Mouse (Mus musculus): ENCODE measurements at regions not wholly inside any gene's neighbourhood (a gene's known extent, or its start where the extent isn't known, plus 50 kb on each side); places are given as distances from the start of the nearest gene placed in this dataset.

DNA sequence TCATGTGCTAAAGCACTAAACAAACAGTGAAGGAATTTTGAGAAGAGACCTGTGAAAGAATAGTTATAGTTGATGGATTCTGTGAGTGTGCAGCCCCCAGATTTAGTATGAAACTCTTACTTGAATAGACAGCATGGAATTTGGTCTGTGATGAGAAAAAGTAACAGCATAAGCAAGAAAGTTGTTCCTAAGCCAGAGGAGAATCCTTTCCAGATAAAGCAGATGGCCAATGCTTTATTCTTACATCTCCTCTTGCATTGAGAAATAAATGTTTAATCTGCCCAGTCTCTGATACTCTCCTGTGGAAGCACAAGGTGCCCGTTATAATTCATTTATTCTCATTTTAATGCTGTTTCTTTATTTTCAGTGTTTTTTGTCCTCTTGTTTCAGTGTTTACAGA lies 263.5 kb downstream of the Tecrl start:
- Histone ChIP-seq H3K4me3 (replicated peaks; ENCODE audit: low read depth, low read length) (no peak overlapping the region), H3K27ac (no peak overlapping the region), H3K36me3 (ENCODE audit: insufficient read depth, low read length) (no peaks in the 10 kb centered on the region), H3K27me3 (ENCODE audit: insufficient read depth, low read length) (no peaks in the 10 kb centered on the region), H3K4me1 (replicated peaks; ENCODE audit: insufficient read depth, low read length) (no peaks in the 10 kb centered on the region), H3K9me3 (replicated peaks; ENCODE audit: low read length) (no peaks in the 10 kb centered on the region), H3K4me2 (ENCODE audit: low read length) (no peak overlapping the region), H3K9ac (ENCODE audit: low read depth, low read length) (no peak overlapping the region)
- 88% methylated on average over 1 of the region's 1 CpGs for WGBS
- no peak for TF ChIP-seq CTCF (IDR thresholded peaks at IDR 0.05; ENCODE audit: low read depth)
- ATAC-seq (replicated peaks; ENCODE audit: low FRiP score, low read depth) (no peak), DNase-seq (ENCODE audit: low spot score) (no peak)

DNA sequence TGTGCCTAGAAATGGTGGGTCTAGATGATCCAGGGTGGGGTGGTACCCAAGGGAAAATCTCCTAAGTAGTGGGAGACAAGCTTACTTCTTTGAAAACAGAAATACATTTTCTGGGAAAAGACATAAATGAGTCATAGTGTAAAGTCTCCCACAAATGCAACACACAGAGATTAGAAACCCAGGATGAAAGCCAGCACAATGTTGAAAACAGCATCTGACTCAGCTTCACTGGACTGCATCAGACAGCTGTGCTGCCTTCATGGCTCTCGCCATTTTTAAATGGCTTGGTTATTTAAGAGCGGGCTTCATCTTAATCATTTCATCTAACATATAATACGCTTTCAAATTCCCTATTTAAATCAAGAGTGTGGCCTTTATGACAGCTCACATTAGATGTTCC lies 300.2 kb downstream of the Tecrl start:
- no peak overlapping the region for H3K4me2 ChIP-seq (ENCODE audit: low read length)
- no peak overlapping the region for H3K4me3 ChIP-seq (replicated peaks; ENCODE audit: low read depth, low read length)
- no peak for ATAC-seq (replicated peaks; ENCODE audit: low FRiP score, low read depth)
- H3K36me3 ChIP-seq (ENCODE audit: insufficient read depth, low read length), result no peaks in the 10 kb centered on the region
- no peak for DNase-seq (ENCODE audit: low spot score)
- 78% methylated on average over 3 of the region's 3 CpGs for WGBS
- TF ChIP-seq CTCF (IDR thresholded peaks at IDR 0.05; ENCODE audit: low read depth), result no peak
- H3K27me3 ChIP-seq (ENCODE audit: insufficient read depth, low read length), result no peaks in the 10 kb centered on the region
- no peaks in the 10 kb centered on the region for H3K4me1 ChIP-seq (replicated peaks; ENCODE audit: insufficient read depth, low read length)
- no peak overlapping the region for H3K27ac ChIP-seq
- no peak overlapping the region for H3K9ac ChIP-seq (ENCODE audit: low read depth, low read length)
- H3K9me3 ChIP-seq (replicated peaks; ENCODE audit: low read length), result no peaks in the 10 kb centered on the region

- Histone ChIP-seq H3K27me3 (ENCODE audit: insufficient read depth, low read length) (no peaks in the 10 kb centered on the region), H3K4me3 (replicated peaks; ENCODE audit: low read depth, low read length) (no peak overlapping the region), H3K9ac (ENCODE audit: low read depth, low read length) (no peak overlapping the region), H3K36me3 (ENCODE audit: insufficient read depth, low read length) (no peaks in the 10 kb centered on the region), H3K4me2 (ENCODE audit: low read length) (no peak overlapping the region), H3K9me3 (replicated peaks; ENCODE audit: low read length) (no peaks in the 10 kb centered on the region), H3K4me1 (replicated peaks; ENCODE audit: insufficient read depth, low read length) (no peaks in the 10 kb centered on the region), H3K27ac (no peak overlapping the region)
- no peak for TF ChIP-seq CTCF (IDR thresholded peaks at IDR 0.05; ENCODE audit: low read depth)
- DNase-seq (ENCODE audit: low spot score) (no peak), ATAC-seq (replicated peaks; ENCODE audit: low FRiP score, low read depth) (no peak)
- WGBS, result 82% methylated on average over 1 of the region's 1 CpGs
These were observed 307.8 kb downstream of the Tecrl start for GRCm38 (mm10) chr5:83047214-83047613.

DNA sequence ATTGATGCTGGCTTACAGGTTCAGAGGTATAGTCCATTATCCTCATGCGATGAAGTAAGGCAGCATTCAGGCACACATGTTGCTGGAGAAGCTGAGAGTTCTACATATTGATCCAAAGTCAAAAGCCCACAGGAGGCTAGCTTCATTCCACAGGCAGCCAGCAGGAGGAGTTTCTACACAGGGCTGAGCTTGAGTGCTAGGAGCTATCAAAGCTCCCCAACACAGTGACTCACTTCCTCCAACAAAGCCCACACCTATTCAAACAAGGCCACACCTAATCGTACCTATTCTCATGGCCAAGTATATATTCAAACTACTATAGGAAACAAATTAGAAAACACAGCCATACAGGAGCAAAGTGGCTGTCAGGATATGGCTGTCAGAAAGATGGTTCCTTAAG lies 325.3 kb downstream of the Tecrl start:
- H3K27me3 ChIP-seq (ENCODE audit: insufficient read depth, low read length), result no peaks in the 10 kb centered on the region
- no peak overlapping the region for H3K27ac ChIP-seq
- no peaks in the 10 kb centered on the region for H3K36me3 ChIP-seq (ENCODE audit: insufficient read depth, low read length)
- ATAC-seq (replicated peaks; ENCODE audit: low FRiP score, low read depth) (no peak), DNase-seq (ENCODE audit: low spot score) (no peak)
- WGBS, result 80% methylated on average over 2 of the region's 2 CpGs
- H3K4me2 ChIP-seq (ENCODE audit: low read length), result no peak overlapping the region
- TF ChIP-seq CTCF (IDR thresholded peaks at IDR 0.05; ENCODE audit: low read depth), result peak; percentile 7; the same call in 1 of the 2 replicates
- H3K9me3 ChIP-seq (replicated peaks; ENCODE audit: low read length), result no peaks in the 10 kb centered on the region
- no peaks in the 10 kb centered on the region for H3K4me1 ChIP-seq (replicated peaks; ENCODE audit: insufficient read depth, low read length)
- H3K4me3 ChIP-seq (replicated peaks; ENCODE audit: low read depth, low read length), result no peak overlapping the region
- H3K9ac ChIP-seq (ENCODE audit: low read depth, low read length), result no peak overlapping the region

GRCm38 (mm10) chr5:83006038-83006437 lies 349.0 kb downstream of the Tecrl start:
- no peak for ATAC-seq (replicated peaks; ENCODE audit: low FRiP score, low read depth)
- no peak for TF ChIP-seq CTCF (IDR thresholded peaks at IDR 0.05; ENCODE audit: low read depth)
- no peaks in the 10 kb centered on the region for H3K4me1 ChIP-seq (replicated peaks; ENCODE audit: insufficient read depth, low read length)

GRCm38 (mm10) chr5:82989056-82989455 lies 365.9 kb downstream of the Tecrl start:
- WGBS, result 87% methylated on average over 5 of the region's 5 CpGs
- no peaks in the 10 kb centered on the region for H3K4me1 ChIP-seq (replicated peaks; ENCODE audit: insufficient read depth, low read length)

More at GRCm38 (mm10) chr5:83006038-83006437, 349.0 kb downstream of the Tecrl start:
- H3K9me3 ChIP-seq (replicated peaks; ENCODE audit: low read length), result no peaks in the 10 kb centered on the region
- H3K27me3 ChIP-seq (ENCODE audit: insufficient read depth, low read length), result no peaks in the 10 kb centered on the region
- DNase-seq (ENCODE audit: low spot score), result no peak
- H3K4me2 ChIP-seq (ENCODE audit: low read length), result no peak overlapping the region
- H3K36me3 ChIP-seq (ENCODE audit: insufficient read depth, low read length), result no peaks in the 10 kb centered on the region
- H3K27ac ChIP-seq, result no peak overlapping the region
- H3K4me3 ChIP-seq (replicated peaks; ENCODE audit: low read depth, low read length), result no peak overlapping the region
- H3K9ac ChIP-seq (ENCODE audit: low read depth, low read length), result no peak overlapping the region

GRCm38 (mm10) chr5:82969315-82969714 lies 385.7 kb downstream of the Tecrl start:
- TF ChIP-seq CTCF (IDR thresholded peaks at IDR 0.05; ENCODE audit: low read depth), result no peak
- H3K9me3 ChIP-seq (replicated peaks; ENCODE audit: low read length), result no peaks in the 10 kb centered on the region
- 73% methylated on average over 2 of the region's 2 CpGs for WGBS
- H3K27me3 ChIP-seq (ENCODE audit: insufficient read depth, low read length), result no peaks in the 10 kb centered on the region
- H3K27ac ChIP-seq, result no peak overlapping the region
- H3K9ac ChIP-seq (ENCODE audit: low read depth, low read length), result no peak overlapping the region
- H3K36me3 ChIP-seq (ENCODE audit: insufficient read depth, low read length), result no peaks in the 10 kb centered on the region
- H3K4me1 ChIP-seq (replicated peaks; ENCODE audit: insufficient read depth, low read length), result no peaks in the 10 kb centered on the region
- no peak overlapping the region for H3K4me3 ChIP-seq (replicated peaks; ENCODE audit: low read depth, low read length)
- DNase-seq (ENCODE audit: low spot score) (no peak), ATAC-seq (replicated peaks; ENCODE audit: low FRiP score, low read depth) (no peak)
- no peak overlapping the region for H3K4me2 ChIP-seq (ENCODE audit: low read length)

More at GRCm38 (mm10) chr5:82989056-82989455, 365.9 kb downstream of the Tecrl start:
- no peak for TF ChIP-seq CTCF (IDR thresholded peaks at IDR 0.05; ENCODE audit: low read depth)
- Histone ChIP-seq H3K9ac (ENCODE audit: low read depth, low read length) (no peak overlapping the region), H3K36me3 (ENCODE audit: insufficient read depth, low read length) (no peaks in the 10 kb centered on the region), H3K4me2 (ENCODE audit: low read length) (no peak overlapping the region), H3K27ac (no peak overlapping the region), H3K4me3 (replicated peaks; ENCODE audit: low read depth, low read length) (no peak overlapping the region), H3K9me3 (replicated peaks; ENCODE audit: low read length) (no peaks in the 10 kb centered on the region), H3K27me3 (ENCODE audit: insufficient read depth, low read length) (no peaks in the 10 kb centered on the region)
- DNase-seq (ENCODE audit: low spot score) (no peak), ATAC-seq (replicated peaks; ENCODE audit: low FRiP score, low read depth) (no peak)

Measured in kidney, postnatal 0 days (tissue).